Mouse (Mus musculus): ENCODE data around the gene Lingo1.

- TF ChIP-seq POLR2A (IDR thresholded peaks at IDR 0.05; ENCODE audit: insufficient read length, low read depth) (no peak), TCF12 (IDR thresholded peaks at IDR 0.05; ENCODE audit: insufficient read depth, poor library complexity, severe bottlenecking) (no peak), USF1 (IDR thresholded peaks at IDR 0.05; ENCODE audit: low read depth) (no peak), CEBPB (IDR thresholded peaks at IDR 0.05; ENCODE audit: insufficient read depth, poor library complexity, severe bottlenecking) (no peak), SRF (IDR thresholded peaks at IDR 0.05; ENCODE audit: control insufficient read depth, insufficient read length, low read depth) (no peak)
These were observed 32.6 kb upstream of the Lingo1 start for GRCm38 (mm10) chr9:56828841-56829240.

All from myocyte (in vitro differentiated cells).